Comparison of ENCODE assay signal across 16 mouse cellular contexts in the genomic region with DNA sequence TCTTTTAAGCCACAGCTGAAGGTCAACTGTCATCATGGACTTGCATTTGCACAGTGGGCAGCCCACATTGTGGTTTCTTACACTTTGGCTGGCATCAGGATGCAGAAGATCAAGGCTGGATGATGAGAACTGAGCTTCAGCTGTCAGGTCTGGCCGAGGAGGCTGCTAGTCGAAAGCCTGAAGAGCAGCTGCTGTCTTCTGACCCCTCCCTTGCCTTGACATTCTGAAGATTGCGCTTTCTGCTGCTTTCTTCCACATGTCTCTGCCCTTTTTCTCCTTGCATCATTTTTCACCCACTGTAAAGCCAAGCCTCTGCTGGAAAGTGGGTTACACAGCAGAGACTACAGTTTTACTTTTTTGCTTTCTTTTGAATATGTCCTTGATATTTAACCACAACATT. TPM values are rescaled to one million over a fixed set of nuclear protein-coding genes. Genes with fewer than 3 reads are reported as not detected.
"Had no signal": no experiment of that assay in that cellular context is flagged by ENCODE, and none has a peak within 500 bp of the region (broad histone marks: within the 10 kb centered on the region; RNA-seq: fewer than 3 reads in every experiment).

No protein-coding gene starts in this region.

- H3K27ac ChIP-seq: layer of hippocampus, adult 2 months; limb, embryonic 10.5 days; liver, embryonic 15.5 days; midbrain, embryonic 13.5 days; neural tube, embryonic 15.5 days; stomach, embryonic 15.5 days had no signal

- H3K4me3 ChIP-seq: layer of hippocampus, adult 2 months; limb, embryonic 10.5 days; liver, embryonic 15.5 days; midbrain, embryonic 13.5 days; neural tube, embryonic 15.5 days; stomach, embryonic 15.5 days had no signal

- DNase-seq: kidney, adult 2 months; kidney, postnatal 10 days; kidney, postnatal 4 days; lung, adult 2 months; lung, postnatal 36 days; retina, postnatal 1 day; right cerebral cortex, postnatal 14 days; thymus, adult 2 months; thymus, postnatal 25 days had no signal

RNA-seq across cellular contexts. Expression of gene Pde1a, which starts 59.5 kb away (rescaled TPM):
- total RNA-seq: megakaryocyte progenitor cell, adult 5-6 weeks had no signal
